Mouse (Mus musculus): Measurements from ENCODE around the gene Lypla2. TPM values are rescaled to one million over a fixed set of nuclear protein-coding genes. Genes with fewer than 3 reads are reported as not detected.
"Not testable (repeated sequence)": the region's sequence is repeated elsewhere in the genome, so short reads cannot be mapped to it uniquely, and the experiment has no call there.

Gene Lypla2
- polyA plus RNA-seq, 1 experiment from 2014 or later = 199 TPM

DNA sequence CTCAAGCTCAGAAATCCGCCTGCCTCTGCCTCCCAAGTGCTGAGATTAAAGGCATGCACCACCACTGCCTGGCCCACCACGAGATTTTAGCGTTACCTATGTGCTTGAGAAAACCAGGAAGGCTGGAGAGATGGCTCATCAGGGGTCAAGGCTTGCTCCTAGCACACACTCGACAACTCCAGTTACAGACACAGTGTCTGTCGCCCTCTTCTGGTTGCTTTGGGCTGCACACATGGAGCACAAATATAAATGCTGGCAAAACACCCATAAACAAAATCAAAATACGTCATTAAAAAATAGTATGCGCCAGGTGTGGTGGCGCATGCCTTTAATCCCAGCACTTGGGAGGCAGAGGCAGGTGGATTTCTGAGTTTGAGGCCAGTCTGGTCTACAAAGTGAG is 31.4 kb downstream of the Lypla2 start:
- not testable (repeated sequence) for H3K27ac ChIP-seq; H3K4me3 ChIP-seq; H3K4me1 ChIP-seq; H3K27me3 ChIP-seq (ENCODE audit: low read depth, poor library complexity, severe bottlenecking); H3K9me3 ChIP-seq (replicated peaks); DNase-seq (ENCODE audit: low spot score)
- WGBS = 86% methylated on average over 8 of the region's 8 CpGs
- H3K36me3 ChIP-seq = peaks cover 24% of the 10 kb centered on the region

DNA sequence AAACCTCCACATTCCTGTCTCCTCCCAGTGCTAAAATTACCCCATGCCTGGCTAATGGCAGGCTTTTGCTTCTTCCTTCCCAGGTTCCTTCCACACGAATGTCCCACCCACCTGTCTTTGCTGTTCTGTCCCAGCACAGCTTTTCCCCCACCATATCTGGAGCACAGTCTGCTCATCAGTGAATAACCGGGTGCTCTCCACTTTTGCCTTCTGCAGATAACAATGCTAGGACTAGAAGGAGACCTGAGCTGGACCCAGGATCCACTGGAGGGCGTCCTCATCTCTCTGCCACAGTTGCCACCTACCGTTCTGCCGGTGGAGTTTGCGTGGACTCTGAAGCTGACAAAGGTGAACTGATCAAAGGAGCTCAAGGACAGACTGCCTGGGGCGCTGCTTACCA is 33.6 kb downstream of the Lypla2 start:
- no peaks in the 10 kb centered on the region for H3K9me3 ChIP-seq (replicated peaks)
- no peaks in the 10 kb centered on the region for H3K27me3 ChIP-seq (ENCODE audit: low read depth, poor library complexity, severe bottlenecking)
- no peak overlapping the region for H3K27ac ChIP-seq
- 0 out of 2 replicates have a peak, but pooled peaks cover 3% of the 10 kb centered on the region for H3K4me1 ChIP-seq
- H3K4me3 ChIP-seq = no peak overlapping the region
- no peak for DNase-seq (ENCODE audit: low spot score)
- 74% methylated on average over 7 of the region's 7 CpGs for WGBS
- H3K36me3 ChIP-seq = peaks cover 29% of the 10 kb centered on the region

GRCm38 (mm10) chr4:135935502-135935901 is 36.9 kb downstream of the Lypla2 start:
- WGBS = 90% methylated on average over 5 of the region's 5 CpGs
- H3K27ac ChIP-seq = no peak overlapping the region
- 0 out of 2 replicates have a peak, but pooled peaks cover 3% of the 10 kb centered on the region for H3K4me1 ChIP-seq
- peaks cover 47% of the 10 kb centered on the region for H3K36me3 ChIP-seq
- no peaks in the 10 kb centered on the region for H3K9me3 ChIP-seq (replicated peaks)
- no peak overlapping the region for H3K4me3 ChIP-seq
- no peaks in the 10 kb centered on the region for H3K27me3 ChIP-seq (ENCODE audit: low read depth, poor library complexity, severe bottlenecking)
- DNase-seq (ENCODE audit: low spot score) = no peak

GRCm38 (mm10) chr4:135934708-135935500 is 37.5 kb downstream of the Lypla2 start:
- Histone ChIP-seq H3K36me3 (peaks cover 48% of the 10 kb centered on the region), H3K9me3 (replicated peaks) (no peaks in the 10 kb centered on the region), H3K27me3 (ENCODE audit: low read depth, poor library complexity, severe bottlenecking) (no peaks in the 10 kb centered on the region), H3K4me1 (0 out of 2 replicates have a peak, but pooled peaks cover 3% of the 10 kb centered on the region), H3K27ac (no peak overlapping the region), H3K4me3 (no peak overlapping the region)
- WGBS = 79% methylated on average over 12 of the region's 12 CpGs
- no peak for DNase-seq (ENCODE audit: low spot score)

- 68% methylated on average over 5 of the region's 5 CpGs for WGBS
- Histone ChIP-seq H3K9me3 (replicated peaks) (no peaks in the 10 kb centered on the region), H3K4me3 (no peak overlapping the region), H3K4me1 (0 out of 2 replicates have a peak, but pooled peaks cover 6% of the 10 kb centered on the region), H3K27ac (no peak overlapping the region), H3K36me3 (peaks cover 34% of the 10 kb centered on the region), H3K27me3 (ENCODE audit: low read depth, poor library complexity, severe bottlenecking) (no peaks in the 10 kb centered on the region)
- DNase-seq (ENCODE audit: low spot score) = no peak
Measured at GRCm38 (mm10) chr4:135931832-135932231, 40.6 kb downstream of the Lypla2 start.

- H3K36me3 ChIP-seq = peaks cover 47% of the 10 kb centered on the region
- 93% methylated on average over 8 of the region's 8 CpGs for WGBS
Measured at GRCm38 (mm10) chr4:135930239-135930638, 42.2 kb downstream of the Lypla2 start.

GRCm38 (mm10) chr4:135929828-135930227 is 42.6 kb downstream of the Lypla2 start:
- Histone ChIP-seq H3K27me3 (ENCODE audit: low read depth, poor library complexity, severe bottlenecking) (no peaks in the 10 kb centered on the region), H3K4me1 (0 out of 2 replicates have a peak, but pooled peaks cover 3% of the 10 kb centered on the region), H3K27ac (no peak overlapping the region), H3K4me3 (no peak overlapping the region), H3K36me3 (peaks cover 45% of the 10 kb centered on the region), H3K9me3 (replicated peaks) (no peaks in the 10 kb centered on the region)
- 86% methylated on average over 9 of the region's 9 CpGs for WGBS
- DNase-seq (ENCODE audit: low spot score) = no peak

More at GRCm38 (mm10) chr4:135930239-135930638, 42.2 kb downstream of the Lypla2 start:
- Histone ChIP-seq H3K4me1 (0 out of 2 replicates have a peak, but pooled peaks cover 4% of the 10 kb centered on the region), H3K4me3 (no peak overlapping the region), H3K27me3 (ENCODE audit: low read depth, poor library complexity, severe bottlenecking) (no peaks in the 10 kb centered on the region), H3K27ac (no peak overlapping the region), H3K9me3 (replicated peaks) (no peaks in the 10 kb centered on the region)
- DNase-seq (ENCODE audit: low spot score) = no peak

DNA sequence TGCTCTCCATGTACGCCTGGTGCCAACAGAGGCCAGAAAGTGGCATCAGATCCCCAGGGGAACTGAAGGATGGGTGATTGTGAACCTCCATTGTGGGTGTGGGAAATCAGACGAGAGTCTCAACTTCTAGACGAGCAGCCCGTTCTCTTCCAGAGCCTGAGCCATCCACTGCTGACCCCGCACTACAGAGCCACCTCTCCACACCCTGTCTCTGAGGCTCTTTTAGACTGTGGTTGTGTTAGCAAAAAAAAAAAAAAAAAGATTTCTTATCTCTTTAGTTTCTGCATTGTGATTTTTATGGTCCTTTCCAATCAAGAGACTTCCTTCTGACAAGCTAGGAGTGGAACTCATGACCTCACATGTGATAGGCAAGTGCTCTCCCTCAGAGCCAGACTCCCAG is 43.0 kb downstream of the Lypla2 start:
- DNase-seq (ENCODE audit: low spot score) = no peak
- Histone ChIP-seq H3K9me3 (replicated peaks) (no peaks in the 10 kb centered on the region), H3K4me1 (0 out of 2 replicates have a peak, but pooled peaks cover 3% of the 10 kb centered on the region), H3K4me3 (no peak overlapping the region), H3K27me3 (ENCODE audit: low read depth, poor library complexity, severe bottlenecking) (no peaks in the 10 kb centered on the region), H3K36me3 (peaks cover 45% of the 10 kb centered on the region), H3K27ac (no peak overlapping the region)
- 93% methylated on average over 5 of the region's 5 CpGs for WGBS

DNA sequence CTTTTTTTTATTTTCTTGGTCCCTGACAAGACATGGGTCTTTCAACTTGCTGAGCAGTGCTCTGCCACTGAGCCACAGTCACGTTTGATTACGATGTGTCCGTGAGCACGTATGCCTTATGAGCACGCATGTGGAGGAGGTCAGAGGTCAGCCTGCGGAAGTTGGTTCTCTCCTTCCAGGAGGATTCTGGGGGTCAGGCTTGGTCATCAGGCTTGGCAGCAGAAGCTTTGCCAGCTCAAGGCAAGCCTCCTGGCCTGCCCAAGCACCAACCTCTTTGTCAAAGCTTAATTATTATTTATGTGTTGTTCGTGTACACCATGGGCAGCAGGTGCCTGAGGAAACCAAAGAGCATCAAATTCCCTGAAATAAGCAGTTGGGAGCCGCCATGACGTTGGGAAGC is 44.0 kb downstream of the Lypla2 start:
- H3K4me1 ChIP-seq = 0 out of 2 replicates have a peak, but pooled peaks cover 3% of the 10 kb centered on the region
- no peak for DNase-seq (ENCODE audit: low spot score)
- no peaks in the 10 kb centered on the region for H3K27me3 ChIP-seq (ENCODE audit: low read depth, poor library complexity, severe bottlenecking)
- WGBS = 88% methylated on average over 9 of the region's 9 CpGs
- H3K9me3 ChIP-seq (replicated peaks) = no peaks in the 10 kb centered on the region
- H3K36me3 ChIP-seq = peaks cover 45% of the 10 kb centered on the region
- no peak overlapping the region for H3K4me3 ChIP-seq
- no peak overlapping the region for H3K27ac ChIP-seq

GRCm38 (mm10) chr4:135926861-135927260 is 45.6 kb downstream of the Lypla2 start:
- peaks cover 6% of the 10 kb centered on the region for H3K4me1 ChIP-seq
- no peaks in the 10 kb centered on the region for H3K9me3 ChIP-seq (replicated peaks)
- no peaks in the 10 kb centered on the region for H3K27me3 ChIP-seq (ENCODE audit: low read depth, poor library complexity, severe bottlenecking)
- no peak overlapping the region for H3K4me3 ChIP-seq
- DNase-seq (ENCODE audit: low spot score) = no peak
- WGBS = 91% methylated on average over 3 of the region's 3 CpGs
- H3K36me3 ChIP-seq = peaks cover 41% of the 10 kb centered on the region
- no peak overlapping the region for H3K27ac ChIP-seq

- no peaks in the 10 kb centered on the region for H3K27me3 ChIP-seq (ENCODE audit: low read depth, poor library complexity, severe bottlenecking)
Measured at GRCm38 (mm10) chr4:135926195-135926808, 46.1 kb downstream of the Lypla2 start.

GRCm38 (mm10) chr4:135925341-135925740 is 47.1 kb downstream of the Lypla2 start:
- peaks cover 29% of the 10 kb centered on the region for H3K36me3 ChIP-seq
- 93% methylated on average over 5 of the region's 5 CpGs for WGBS
- no peak overlapping the region for H3K4me3 ChIP-seq
- peaks cover 13% of the 10 kb centered on the region for H3K4me1 ChIP-seq
- no peaks in the 10 kb centered on the region for H3K9me3 ChIP-seq (replicated peaks)
- no peak overlapping the region for H3K27ac ChIP-seq
- no peak for DNase-seq (ENCODE audit: low spot score)
- no peaks in the 10 kb centered on the region for H3K27me3 ChIP-seq (ENCODE audit: low read depth, poor library complexity, severe bottlenecking)

More at GRCm38 (mm10) chr4:135926195-135926808, 46.1 kb downstream of the Lypla2 start:
- no peak for DNase-seq (ENCODE audit: low spot score)
- WGBS = 86% methylated on average over 10 of the region's 10 CpGs
- H3K4me3 ChIP-seq = no peak overlapping the region
- peaks cover 12% of the 10 kb centered on the region for H3K4me1 ChIP-seq
- no peak overlapping the region for H3K27ac ChIP-seq
- H3K36me3 ChIP-seq = peaks cover 39% of the 10 kb centered on the region
- H3K9me3 ChIP-seq (replicated peaks) = no peaks in the 10 kb centered on the region

- Histone ChIP-seq H3K27me3 (ENCODE audit: low read depth, poor library complexity, severe bottlenecking) (no peaks in the 10 kb centered on the region), H3K36me3 (peaks cover 27% of the 10 kb centered on the region), H3K9me3 (replicated peaks) (no peaks in the 10 kb centered on the region), H3K27ac (no peak overlapping the region), H3K4me3 (no peak overlapping the region), H3K4me1 (peaks cover 13% of the 10 kb centered on the region)
- WGBS = 86% methylated on average over 2 of the region's 2 CpGs
- DNase-seq (ENCODE audit: low spot score) = no peak
Measured at GRCm38 (mm10) chr4:135924418-135924817, 48.0 kb downstream of the Lypla2 start.

All from limb, embryonic 10.5 days (tissue).